Mouse (Mus musculus): ENCODE measurements around the gene Scn3b. TPM values are rescaled to one million over a fixed set of nuclear protein-coding genes. Genes with fewer than 3 reads are reported as not detected.

Gene Scn3b
- 0.07 TPM in 2 replicates for polyA plus RNA-seq (2012; rRNA removed)

GRCm38 (mm10) chr9:40269103-40269861 lies at the start of gene Scn3b:
TSS of gene Scn3b (plus strand) at chr9:40269217.

Other genes starting within 250 kb of the Scn3b start
- not detected in 2 replicates for gene Olfr981, start 247.8 kb upstream of the Scn3b start, polyA plus RNA-seq (2012; rRNA removed)
- not detected in 2 replicates for gene Olfr982, start 195.4 kb upstream of the Scn3b start, polyA plus RNA-seq (2012; rRNA removed)
- gene Olfr983, start 175.6 kb upstream of the Scn3b start, polyA plus RNA-seq (2012; rRNA removed), result not detected in 2 replicates
- gene Olfr984, start 155.0 kb upstream of the Scn3b start, polyA plus RNA-seq (2012; rRNA removed), result not detected in 2 replicates
- gene Olfr985, start 139.0 kb upstream of the Scn3b start, polyA plus RNA-seq (2012; rRNA removed), result not detected in 2 replicates
- not detected in 2 replicates for gene Tmem225, start 121.1 kb upstream of the Scn3b start, polyA plus RNA-seq (2012; rRNA removed)
- not detected in 2 replicates for gene Olfr986, start 88.3 kb upstream of the Scn3b start, polyA plus RNA-seq (2012; rRNA removed)
- gene Zfp202, start 76.9 kb upstream of the Scn3b start, polyA plus RNA-seq (2012; rRNA removed), result 0.75 and 0.88 TPM in 2 replicates

Data from liver, embryonic 18 days (tissue).